Mouse (Mus musculus) liver, adult 2 months (tissue): ENCODE results near the gene Gm49450. TPM values are rescaled to one million over a fixed set of nuclear protein-coding genes. Genes with fewer than 3 reads are reported as not detected.

ENCODE experiments used
- DNase-seq: peaks from one replicate; pipeline ENCODE4 v3.0.0-alpha.2; 2011; ENCODE audit warnings: low read depth, low spot score; ENCODE audit errors: extremely low read depth
- H3K27ac ChIP-seq: fragments of 200-500 bp; replicated peaks from 2 replicates; pipeline ENCODE4 v1.5.1; 2012; ENCODE audit warnings: low read depth, mild to moderate bottlenecking, control low read depth, inconsistent platforms, low read length; ENCODE audit not compliant: insufficient read depth
- H3K27me3 ChIP-seq: fragments of 200-500 bp; 2 replicates; pipeline ENCODE4 v1.6.1; 2012; ENCODE audit warnings: mild to moderate bottlenecking, moderate library complexity, low read length, inconsistent platforms; ENCODE audit not compliant: control insufficient read depth, insufficient read depth
- H3K36me3 ChIP-seq: fragments of 200-500 bp; 2 replicates; pipeline ENCODE4 v1.6.1; 2012; ENCODE audit warnings: low read length, inconsistent platforms; ENCODE audit not compliant: control insufficient read depth, insufficient read depth
- H3K4me1 ChIP-seq: fragments of 200-500 bp; 2 replicates; pipeline ENCODE4 v1.6.1; 2011; ENCODE audit warnings: low read length; ENCODE audit not compliant: control insufficient read depth, insufficient read depth
- H3K4me3 ChIP-seq: fragments of 200-500 bp; 2 replicates; pipeline ENCODE4 v1.5.1; 2011; ENCODE audit warnings: low read depth, mild to moderate bottlenecking, control low read depth, low read length, moderate library complexity; ENCODE audit not compliant: insufficient read depth
- H3K79me2 ChIP-seq: fragments of 200-500 bp; 2 replicates; pipeline ENCODE4 v1.6.1; 2012; ENCODE audit warnings: inconsistent platforms, mild to moderate bottlenecking, low read length, moderate library complexity; ENCODE audit not compliant: control insufficient read depth, insufficient read depth
- H3K9ac ChIP-seq: fragments of 200-500 bp; 2 replicates; pipeline ENCODE4 v1.6.1; 2012; ENCODE audit warnings: low read depth, mild to moderate bottlenecking, control low read depth, inconsistent platforms, low read length
- CTCF ChIP-seq: fragments of 200-500 bp; IDR thresholded peaks from 2 replicates; pipeline ENCODE4 v1.5.1; 2011; ENCODE audit warnings: low read depth, low read length, control low read depth
- POLR2A ChIP-seq: fragments of 200-500 bp; IDR thresholded peaks from 2 replicates; pipeline ENCODE4 v1.6.1; 2011; ENCODE audit warnings: low read length, control low read depth; ENCODE audit not compliant: insufficient read depth; ENCODE audit errors: extremely low read depth
- WGBS: fragments of 180-500 bp; shearing (Covaris S2); methylation state at CpG from one replicate; pipeline ENCODE4 v1.1.7; 2018; 5-methylcytosine and 5-hydroxymethylcytosine counted together
- polyA plus RNA-seq: library from polyadenylated mRNA; depleted of rRNA; stranded (reverse); fragments of >200 nt; gene quantifications from 2 replicates; pipeline ENCODE4 v1.2.3, GENCODE M21; 2012; rRNA removed
- total RNA-seq: library from RNA; depleted of rRNA; stranded (reverse); fragments of >200 nt; gene quantifications from 2 replicates; pipeline ENCODE4 v1.2.3, GENCODE M21; 2014; rRNA removed

Gm49450 gene
- total RNA-seq = not detected in 2 replicates
- 2.9 and 3.1 TPM in 2 replicates for polyA plus RNA-seq

GRCm38 (mm10) chr15:98953401-98954356 lies at the start of gene Gm49450, which contains the start of gene Tuba1a:
Gene Gm49450, minus strand, starts transcription at chr15:98953551.
Gene Tuba1a, minus strand, starts transcription at chr15:98953703.
- WGBS = 12% methylated on average over 28 of the region's 28 CpGs
- Histone ChIP-seq H3K9ac (peak within 1 kb of the TSS; percentile 60), H3K27me3 (no peaks in the 10 kb centered on the region; the same call in 1 of the 2 replicates), H3K4me3 (peak within 1 kb of the TSS; percentile 62), H3K36me3 (no peaks in the 10 kb centered on the region), H3K4me1 (no peaks in the 10 kb centered on the region; the same call in 1 of the 2 replicates), H3K79me2 (no peaks in the 10 kb centered on the region), H3K27ac (peak within 1 kb of the TSS; percentile 51)
- TF ChIP-seq CTCF = no peak
- TF ChIP-seq POLR2A = peak; percentile 62
- peak; percentile 30 for DNase-seq

GRCm38 (mm10) chr15:99001451-99001931 lies 48.1 kb upstream of the Gm49450 start:
- H3K9ac ChIP-seq = peak overlapping the region; percentile 53
- no peaks in the 10 kb centered on the region for H3K4me1 ChIP-seq
- H3K79me2 ChIP-seq = no peaks in the 10 kb centered on the region
- TF ChIP-seq POLR2A (no peak), CTCF (no peak)
- 30% methylated on average over 17 of the region's 17 CpGs for WGBS
- no peaks in the 10 kb centered on the region for H3K27me3 ChIP-seq
- no peak overlapping the region for H3K27ac ChIP-seq
- no peak for DNase-seq
- peak overlapping the region; percentile 53; the same call in 1 of the 2 replicates for H3K4me3 ChIP-seq
- H3K36me3 ChIP-seq = no peaks in the 10 kb centered on the region

GRCm38 (mm10) chr15:99000535-99001283 lies 47.4 kb upstream of the Gm49450 start:
- 47% methylated on average over 14 of the region's 14 CpGs for WGBS
- H3K27me3 ChIP-seq = no peaks in the 10 kb centered on the region
- H3K36me3 ChIP-seq = no peaks in the 10 kb centered on the region
- peak; percentile 27 for DNase-seq
- TF ChIP-seq CTCF (peak; percentile 21; the same call in 1 of the 2 replicates), POLR2A (no peak)
- H3K9ac ChIP-seq = no peak overlapping the region
- no peaks in the 10 kb centered on the region for H3K79me2 ChIP-seq
- H3K27ac ChIP-seq = no peak overlapping the region
- no peaks in the 10 kb centered on the region for H3K4me1 ChIP-seq
- no peak overlapping the region for H3K4me3 ChIP-seq

- Histone ChIP-seq H3K36me3 (no peaks in the 10 kb centered on the region), H3K4me3 (no peak overlapping the region), H3K27me3 (no peaks in the 10 kb centered on the region), H3K9ac (no peak overlapping the region), H3K27ac (no peak overlapping the region), H3K4me1 (no peaks in the 10 kb centered on the region), H3K79me2 (no peaks in the 10 kb centered on the region)
- 43% methylated on average over 6 of the region's 6 CpGs for WGBS
- DNase-seq = no peak
- TF ChIP-seq CTCF = no peak
- no peak for TF ChIP-seq POLR2A
Observed at GRCm38 (mm10) chr15:98998775-98999157, 45.4 kb upstream of the Gm49450 start.

GRCm38 (mm10) chr15:98997938-98998774 lies 44.8 kb upstream of the Gm49450 start:
- TF ChIP-seq POLR2A (no peak), CTCF (no peak)
- H3K4me3 ChIP-seq = no peak overlapping the region
- H3K27ac ChIP-seq = no peak overlapping the region
- no peak overlapping the region for H3K9ac ChIP-seq
- no peaks in the 10 kb centered on the region for H3K79me2 ChIP-seq
- no peaks in the 10 kb centered on the region for H3K27me3 ChIP-seq
- no peaks in the 10 kb centered on the region for H3K4me1 ChIP-seq
- no peaks in the 10 kb centered on the region for H3K36me3 ChIP-seq
- DNase-seq = no peak
- 46% methylated on average over 13 of the region's 13 CpGs for WGBS
